Mouse (Mus musculus): ENCODE results near the gene Pnrc1.

Pnrc1 gene

GRCm38 (mm10) chr4:33224003-33224675, 65.8 kb downstream of the Pnrc1 start:
- DNase-seq (ENCODE audit: low read depth, low spot score) = no peak

- no peak for DNase-seq (ENCODE audit: low read depth, low spot score)
These were observed 68.1 kb downstream of the Pnrc1 start for GRCm38 (mm10) chr4:33221847-33222246.

- peak; percentile 82 for DNase-seq (ENCODE audit: low read depth, low spot score)
These were observed 80.8 kb downstream of the Pnrc1 start, which contains the start of gene Srsf12 for GRCm38 (mm10) chr4:33208881-33209841. Gene Srsf12 (plus strand): TSS chr4:33208991.

GRCm38 (mm10) chr4:33207551-33207950, 82.4 kb downstream of the Pnrc1 start:
- peak; percentile 6 for DNase-seq (ENCODE audit: low read depth, low spot score)

- peak; percentile 76 for DNase-seq (ENCODE audit: low read depth, low spot score)
These were observed 85.3 kb downstream of the Pnrc1 start for GRCm38 (mm10) chr4:33204682-33205081.

- no peak for DNase-seq (ENCODE audit: low read depth, low spot score)
These were observed 91.8 kb downstream of the Pnrc1 start for GRCm38 (mm10) chr4:33198117-33198516.

All from CD4-positive, CD25-positive, alpha-beta regulatory T cell, adult 2 months (primary cell).